Comparison of ENCODE assay signal across 18 mouse cellular contexts in the genomic region with DNA sequence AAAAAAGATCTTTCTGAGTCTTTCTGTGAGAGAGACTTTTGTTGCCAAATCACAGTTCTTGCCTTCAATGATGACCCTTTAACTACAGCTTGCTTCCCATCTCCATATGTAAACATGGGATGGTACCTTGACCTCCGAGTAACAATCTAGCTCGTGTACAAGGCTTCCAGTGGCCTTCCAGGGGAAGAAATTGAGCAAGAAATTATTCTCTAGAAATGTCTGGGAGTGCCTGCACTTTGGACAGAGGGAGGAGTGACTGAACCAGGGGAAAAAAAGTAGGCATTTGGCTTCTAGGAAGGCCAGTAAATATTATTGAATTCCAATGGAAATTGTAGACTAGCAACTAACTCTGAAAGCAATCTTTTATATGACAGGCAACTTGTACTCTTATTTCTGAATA.
"Had no signal": no experiment of that assay in that cellular context is flagged by ENCODE, and none has a peak within 500 bp of the region (broad histone marks: within the 10 kb centered on the region; RNA-seq: fewer than 3 reads in every experiment).

No protein-coding gene starts in this region.

- H3K4me1 ChIP-seq: liver, embryonic 15.5 days had no signal

- ATAC-seq: hindbrain, embryonic 16.5 days; midbrain, embryonic 15.5 days had no signal

- H3K4me3 ChIP-seq: limb, embryonic 13.5 days; liver, embryonic 15.5 days; midbrain, embryonic 10.5 days; midbrain, embryonic 15.5 days; neural tube, embryonic 13.5 days; stomach, embryonic 15.5 days had no signal

- H3K4me2 ChIP-seq: limb, embryonic 13.5 days; liver, embryonic 11.5 days; liver, embryonic 15.5 days; lung, embryonic 14.5 days; midbrain, embryonic 15.5 days; neural tube, embryonic 13.5 days; stomach, embryonic 15.5 days had no signal

- DNase-seq: layer of hippocampus, adult 9-11 months; layer of hippocampus, postnatal 36 days; lung, embryonic 14.5 days; lung, postnatal 10 days; lung, postnatal 4 days; retina, postnatal 1 day; right cerebral cortex, postnatal 4 days; spleen, adult 18-20 months; thymus, adult 2 months; thymus, postnatal 36 days had no signal

- H3K9me3 ChIP-seq: limb, embryonic 13.5 days; liver, embryonic 15.5 days; midbrain, embryonic 10.5 days; midbrain, embryonic 15.5 days; neural tube, embryonic 13.5 days; stomach, embryonic 15.5 days had no signal

- H3K36me3 ChIP-seq: limb, embryonic 13.5 days; liver, embryonic 15.5 days; midbrain, embryonic 10.5 days; midbrain, embryonic 15.5 days; neural tube, embryonic 13.5 days; stomach, embryonic 15.5 days had no signal

- H3K27me3 ChIP-seq: limb, embryonic 13.5 days; liver, embryonic 15.5 days; midbrain, embryonic 15.5 days; neural tube, embryonic 13.5 days; stomach, embryonic 15.5 days had no signal

- H3K9ac ChIP-seq: limb, embryonic 13.5 days; liver, embryonic 15.5 days; lung, embryonic 14.5 days; midbrain, embryonic 15.5 days; neural tube, embryonic 13.5 days; stomach, embryonic 15.5 days had no signal

- H3K27ac ChIP-seq: limb, embryonic 13.5 days; liver, embryonic 15.5 days; midbrain, embryonic 10.5 days; midbrain, embryonic 15.5 days; neural tube, embryonic 13.5 days; stomach, embryonic 15.5 days had no signal
